Mouse (Mus musculus) liver, embryonic 14.5 days (tissue): ENCODE measurements at regions not wholly inside any gene's neighbourhood (a gene's known extent, or its start where the extent isn't known, plus 50 kb on each side); places are given as distances from the start of the nearest gene placed in this dataset.

Source experiments
- CTCF ChIP-seq: IDR thresholded peaks from 2 replicates; pipeline ENCODE4 v1.5.1; 2016; ENCODE audit warnings: antibody characterized with exemption, low read depth, control low read depth
- EP300 ChIP-seq: IDR thresholded peaks from 2 replicates; pipeline ENCODE4 v1.6.1; 2016; ENCODE audit warnings: antibody characterized with exemption, low read depth

DNA sequence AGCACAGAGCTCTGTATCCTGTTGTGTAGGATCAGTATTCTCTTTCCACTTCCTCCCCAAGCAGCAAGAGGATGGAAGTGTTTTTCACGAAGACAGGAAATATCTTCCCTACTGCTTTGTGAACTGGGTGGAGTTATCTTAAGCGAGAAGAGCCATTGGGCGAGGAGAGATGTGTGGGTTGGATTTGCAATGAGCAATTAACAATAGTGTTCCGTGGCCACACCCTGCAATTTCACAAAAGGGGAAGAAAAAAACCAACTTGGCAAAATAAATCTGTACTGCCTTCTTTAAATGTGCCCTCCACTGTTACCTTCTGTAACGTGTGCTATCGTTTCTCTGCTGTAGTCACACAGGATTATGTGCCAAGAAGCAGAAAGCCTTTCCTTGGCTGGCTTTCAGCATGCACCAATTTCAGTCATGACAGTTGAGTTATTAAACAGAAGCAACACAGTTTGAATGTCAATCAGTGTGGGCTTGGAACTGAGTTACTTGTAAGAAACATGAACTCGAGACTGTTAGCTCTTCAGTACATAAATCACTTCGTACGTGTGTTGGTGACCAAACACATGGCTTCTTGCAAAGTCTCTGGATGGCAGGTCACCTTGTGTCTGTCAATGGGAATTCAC is 172.0 kb upstream of the Ankrd55 start:
- TF ChIP-seq CTCF (no peak), EP300 (no peak)
